In genomic region chr5:151644845-151645244, GRCm38 (mm10) we compare ENCODE assay signal across 9 mouse cellular contexts. TPM values are rescaled to one million over a fixed set of nuclear protein-coding genes. Genes with fewer than 3 reads are reported as not detected.
DNase-seq lines count a peak whose midpoint lies in the region; ATAC-seq and TF ChIP-seq lines count a peak whose summit lies in the region.
"Had no signal": no experiment of that assay in that cellular context is flagged by ENCODE, and none has a peak within 500 bp of the region (broad histone marks: within the 10 kb centered on the region; RNA-seq: fewer than 3 reads in every experiment).

No protein-coding gene starts in this region.

- H3K27me3 ChIP-seq in lung, embryonic 14.5 days (ENCODE audit: insufficient read depth, low read length) = no peaks in the 10 kb centered on the region

- H3K4me3 ChIP-seq in lung, embryonic 14.5 days (ENCODE audit: low read depth, low read length) = no peak overlapping the region
- H3K4me3 ChIP-seq: erythroblast, embryonic 14.5 days had no signal

- peak; percentile 63 for TF ChIP-seq CTCF in lung, embryonic 14.5 days (IDR thresholded peaks at IDR 0.05; ENCODE audit: low read depth)

- H3K27ac ChIP-seq in lung, embryonic 14.5 days (ENCODE audit: low read depth) = no peak overlapping the region

- H3K9me3 ChIP-seq in lung, embryonic 14.5 days (ENCODE audit: low read depth, low read length) = no peaks in the 10 kb centered on the region

- no peak for ATAC-seq in lung, embryonic 14.5 days (ENCODE audit: insufficient read depth)

- 92% methylated on average over 7 of the region's 7 CpGs for WGBS in lung, embryonic 14.5 days

- peaks cover 83% of the 10 kb centered on the region for H3K36me3 ChIP-seq in lung, embryonic 14.5 days (ENCODE audit: insufficient read depth)

- H3K4me1 ChIP-seq in lung, embryonic 14.5 days (ENCODE audit: insufficient read depth) = peaks cover under 1% of the 10 kb centered on the region; the same call in 1 of the 2 replicates

- H3K4me2 ChIP-seq in lung, embryonic 14.5 days = no peak overlapping the region

- H3K9ac ChIP-seq in lung, embryonic 14.5 days = no peak overlapping the region

- peak; percentile 39 for DNase-seq in lung, embryonic 14.5 days
- no peak for DNase-seq in lung, postnatal 25 days (ENCODE audit: low spot score)
- peak; percentile 78 for DNase-seq in R1 (ENCODE audit: low read depth, low spot score)
- DNase-seq in forelimb bud, embryonic 11.5 days (ENCODE audit: low read depth, low spot score) = peak; percentile 19
- peak; percentile 42 for DNase-seq in thymus, postnatal 14 days
- no peak for DNase-seq in cerebellum, adult 9-10 months
- DNase-seq in layer of hippocampus, postnatal 10 days (ENCODE audit: low spot score in 2 of 2) = no peak

RNA-seq across cellular contexts. Expression of gene Rfc3, which starts 6.2 kb away (rescaled TPM):
- 114 and 125 TPM in 2 replicates for polyA plus RNA-seq in lung, embryonic 14.5 days (2014; fragmentation: Nextera tagmentation; extraction: Ambion mirVana)
- total RNA-seq in layer of hippocampus, postnatal 10 days (2021) = 10 to 100 TPM; 14.7 to 15.6 TPM

RNA-seq across cellular contexts. Expression of gene Vmn2r18, which starts 39.0 kb away (rescaled TPM):
- polyA plus RNA-seq in lung, embryonic 14.5 days (2014; fragmentation: Nextera tagmentation; extraction: Ambion mirVana) = 0.12 TPM in 1 of 2 replicates, not detected in the other
- not detected for total RNA-seq in layer of hippocampus, postnatal 10 days (2021)
- total RNA-seq: left cerebral cortex, postnatal 14 days had no signal
- polyA plus RNA-seq: erythroblast, embryonic 14.5 days had no signal

Comparison
In these comparisons a context has a peak if more than half of its experiments do, and no peak if none do; other contexts are left out.
1. DNase-seq: peak in lung, embryonic 14.5 days (single experiment), R1 (single experiment), forelimb bud, embryonic 11.5 days (single experiment) and thymus, postnatal 14 days (single experiment); none in lung, postnatal 25 days (single experiment), cerebellum, adult 9-10 months (single experiment) and layer of hippocampus, postnatal 10 days (0 of 2).